Comparison of ENCODE assay signal across 1 mouse cellular context in the genomic region with DNA sequence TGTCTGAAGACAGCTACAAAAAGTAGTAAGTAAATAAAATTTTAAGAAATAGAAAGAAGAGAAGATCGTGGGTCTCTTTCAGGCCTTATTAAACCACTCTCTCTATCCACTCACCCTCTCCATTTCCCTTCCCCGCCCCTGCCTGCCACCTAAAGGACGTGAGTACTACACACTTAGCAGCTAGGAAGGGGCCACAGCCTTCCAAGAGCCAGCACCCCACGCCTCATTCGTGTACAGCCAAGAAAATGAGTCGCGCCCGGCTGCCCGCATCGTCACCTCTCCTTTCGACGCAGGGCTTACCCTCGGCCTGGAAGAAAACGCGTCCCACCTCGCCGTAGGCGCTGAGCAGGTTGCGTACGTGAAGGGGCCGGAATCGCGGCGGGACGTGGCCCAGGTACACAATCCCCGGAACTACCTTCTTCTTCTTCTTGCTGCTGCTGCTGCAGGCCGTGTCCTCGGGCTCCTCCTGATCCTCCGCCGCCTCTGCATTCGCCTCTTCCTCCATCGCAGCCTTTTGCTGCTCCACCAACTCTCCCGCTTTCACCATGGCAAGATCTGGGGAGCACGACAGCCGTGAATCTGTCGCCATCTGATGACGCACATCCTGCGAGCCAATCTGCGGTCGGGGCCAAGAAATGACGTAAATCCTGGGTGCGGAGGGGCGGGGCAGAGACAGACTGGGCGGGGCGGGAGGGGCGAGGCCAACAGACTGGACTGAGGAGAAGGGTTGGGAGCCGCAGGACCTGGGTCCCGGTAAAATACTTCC.
TF ChIP-seq lines count a peak whose summit lies in the region.

A gene (minus strand): TSS at position 581 of the 766 bp plus-strand sequence.

TF ChIP-seq in CH12.LX, 34 proteins besides CTCF, POLR2A, EP300 and RAD21:
- no peak for TF ChIP-seq TCF12 (IDR thresholded peaks at IDR 0.05; ENCODE audit: low read depth, low read length)
- TF ChIP-seq ZKSCAN1 (IDR thresholded peaks at IDR 0.05; ENCODE audit: borderline replicate concordance, low read depth, low read length) = no peak
